Mouse (Mus musculus) inflammation-experienced regulatory T-cells, adult 6 months (primary cell): ENCODE data around the gene Amfr. TPM values are rescaled to one million over a fixed set of nuclear protein-coding genes. Genes with fewer than 3 reads are reported as not detected.

ENCODE experiments used
- ATAC-seq: one replicate; pipeline ENCODE4 v1.8.0; 2017
- polyA plus RNA-seq, 3 experiments: library from polyadenylated mRNA; unstranded; fragments of 100-300 nt; shearing (Covaris generic); gene quantifications; one replicate each; pipeline ENCODE4 v1.2.1; 2017

The Amfr gene
- polyA plus RNA-seq, 3 experiments from 2014 or later, result 20.3 to 38.5 (median 38.0) TPM

DNA sequence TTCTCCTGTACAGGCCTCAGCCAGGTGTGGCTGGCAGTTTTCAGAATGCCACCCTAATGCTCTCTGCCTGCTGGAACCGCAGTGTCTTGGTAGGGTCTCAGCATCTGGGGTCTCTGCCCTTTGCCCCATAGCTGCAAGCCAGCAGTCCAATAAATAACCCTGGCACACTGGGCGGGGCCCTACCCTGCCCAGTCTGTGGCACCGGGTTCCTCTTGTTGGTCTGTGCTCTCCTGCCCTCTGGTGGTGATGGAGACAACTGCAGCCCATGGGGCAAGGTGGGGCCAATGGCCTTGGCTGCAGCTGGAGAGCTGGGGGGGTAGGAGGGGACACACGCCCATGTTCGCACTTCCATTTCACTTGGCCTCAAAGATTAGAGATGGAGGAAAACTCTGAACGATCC, 79.8 kb downstream of the Amfr start:
- peak; percentile 52 for ATAC-seq

DNA sequence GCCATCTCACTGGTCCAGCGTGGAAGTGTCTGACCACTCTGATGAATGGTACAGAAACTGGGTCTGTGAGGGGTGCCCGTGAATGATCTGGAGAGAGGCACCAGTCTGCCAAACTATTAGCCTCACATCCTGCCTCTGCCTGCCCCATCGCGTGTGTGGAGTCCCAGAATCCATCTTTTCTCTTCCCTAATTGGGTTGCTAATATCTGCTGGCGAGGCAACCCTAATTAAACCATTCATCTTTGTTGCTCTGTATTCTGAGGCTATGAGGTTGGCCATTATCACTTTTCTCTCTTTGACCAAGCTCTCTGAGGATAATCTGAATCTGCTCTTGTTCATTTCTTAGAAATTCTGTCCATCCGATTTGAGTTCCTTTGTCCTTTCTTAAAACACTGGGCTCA, 81.3 kb downstream of the Amfr start:
- ATAC-seq, result no peak

GRCm38 (mm10) chr8:93929233-93929632, 83.4 kb downstream of the Amfr start:
- ATAC-seq, result no peak

GRCm38 (mm10) chr8:93925513-93925912, 87.1 kb downstream of the Amfr start:
- ATAC-seq, result no peak

- no peak for ATAC-seq
Measured at GRCm38 (mm10) chr8:93923897-93924334, 88.7 kb downstream of the Amfr start.

Other genes starting within 250 kb of the Amfr start
- under 1 TPM in 1 of 3 experiments, not detected in 2; 0.41 TPM for gene Gnao1, start 202.9 kb downstream of the Amfr start, polyA plus RNA-seq
- 100 to 1,000 TPM in 1 of 3 experiments, 10 to 100 TPM in 2; 60.1 to 163 (median 82.0) TPM for gene Nudt21, start 24.2 kb upstream of the Amfr start, polyA plus RNA-seq
- gene Ogfod1, start 24.4 kb upstream of the Amfr start, polyA plus RNA-seq, result 10 to 100 TPM; 16.7 to 23.2 (median 22.4) TPM
- 1 to 10 TPM; 1.6 to 9.5 (median 5.9) TPM for gene Bbs2, start 86.1 kb upstream of the Amfr start, polyA plus RNA-seq
- gene Mt4, start 124.4 kb upstream of the Amfr start, polyA plus RNA-seq, result not detected
- 1 to 10 TPM in 1 of 3 experiments, not detected in 2; 5.9 TPM for gene Mt3, start 139.8 kb upstream of the Amfr start, polyA plus RNA-seq
- gene Mt2, start 159.8 kb upstream of the Amfr start, polyA plus RNA-seq, result under 1 TPM in 1 of 3 experiments, not detected in 2; 0.94 TPM
- 10 to 100 TPM in 1 of 3 experiments, 1 to 10 TPM in 2; 1.5 to 11.0 (median 2.6) TPM for gene Mt1, start 166.2 kb upstream of the Amfr start, polyA plus RNA-seq
- 10 to 100 TPM; 29.9 to 37.2 (median 35.3) TPM for gene Nup93, start 201.7 kb upstream of the Amfr start, polyA plus RNA-seq